Mouse (Mus musculus): ENCODE data around the gene Pkib. TPM values are rescaled to one million over a fixed set of nuclear protein-coding genes. Genes with fewer than 3 reads are reported as not detected.

Gene Pkib
- polyA plus RNA-seq, 1 experiment from 2014 or later: 2.7 TPM

- H3K27me3 ChIP-seq (ENCODE audit: control insufficient read depth, insufficient read depth, low read length): no peaks in the 10 kb centered on the region
- no peaks in the 10 kb centered on the region for H3K9me3 ChIP-seq (replicated peaks; ENCODE audit: control insufficient read depth, low read length)
- WGBS: 73% methylated on average over 4 of the region's 4 CpGs
- H3K9ac ChIP-seq (ENCODE audit: low read length): no peak overlapping the region
- no peak overlapping the region for H3K27ac ChIP-seq (ENCODE audit: low read length)
- no peaks in the 10 kb centered on the region for H3K4me1 ChIP-seq (ENCODE audit: control insufficient read depth, insufficient read depth, low read length)
- ATAC-seq (replicated peaks; ENCODE audit: extremely low read depth, insufficient read depth, low FRiP score): no peak
- no peak overlapping the region for H3K4me2 ChIP-seq (ENCODE audit: low read depth, low read length)
- no peak overlapping the region for H3K4me3 ChIP-seq (ENCODE audit: low read length)
- H3K36me3 ChIP-seq (ENCODE audit: control insufficient read depth, insufficient read depth): no peaks in the 10 kb centered on the region
These were observed 70.5 kb downstream of the Pkib start for GRCm38 (mm10) chr10:57702246-57702645.

GRCm38 (mm10) chr10:57721035-57721434 is 89.3 kb downstream of the Pkib start:
- Histone ChIP-seq H3K27ac (ENCODE audit: low read length) (no peak overlapping the region), H3K27me3 (ENCODE audit: control insufficient read depth, insufficient read depth, low read length) (no peaks in the 10 kb centered on the region), H3K9ac (ENCODE audit: low read length) (no peak overlapping the region), H3K4me1 (ENCODE audit: control insufficient read depth, insufficient read depth, low read length) (no peaks in the 10 kb centered on the region), H3K36me3 (ENCODE audit: control insufficient read depth, insufficient read depth) (no peaks in the 10 kb centered on the region), H3K4me3 (ENCODE audit: low read length) (no peak overlapping the region), H3K9me3 (replicated peaks; ENCODE audit: control insufficient read depth, low read length) (no peaks in the 10 kb centered on the region), H3K4me2 (ENCODE audit: low read depth, low read length) (no peak overlapping the region)
- no peak for ATAC-seq (replicated peaks; ENCODE audit: extremely low read depth, insufficient read depth, low FRiP score)

GRCm38 (mm10) chr10:57722363-57722762 is 90.6 kb downstream of the Pkib start:
- H3K4me1 ChIP-seq (ENCODE audit: control insufficient read depth, insufficient read depth, low read length): 0 out of 2 replicates have a peak, but pooled peaks cover under 1% of the 10 kb centered on the region
- WGBS: 59% methylated on average over 3 of the region's 3 CpGs

GRCm38 (mm10) chr10:57727666-57728065 is 95.9 kb downstream of the Pkib start:
- ATAC-seq (replicated peaks; ENCODE audit: extremely low read depth, insufficient read depth, low FRiP score): 0 out of 2 replicates have a peak, but pooled peaks have one; percentile 65
- Histone ChIP-seq H3K9ac (ENCODE audit: low read length) (no peak overlapping the region), H3K27me3 (ENCODE audit: control insufficient read depth, insufficient read depth, low read length) (no peaks in the 10 kb centered on the region), H3K4me3 (ENCODE audit: low read length) (no peak overlapping the region), H3K27ac (ENCODE audit: low read length) (no peak overlapping the region), H3K4me2 (ENCODE audit: low read depth, low read length) (no peak overlapping the region), H3K36me3 (ENCODE audit: control insufficient read depth, insufficient read depth) (no peaks in the 10 kb centered on the region), H3K9me3 (replicated peaks; ENCODE audit: control insufficient read depth, low read length) (no peaks in the 10 kb centered on the region), H3K4me1 (ENCODE audit: control insufficient read depth, insufficient read depth, low read length) (0 out of 2 replicates have a peak, but pooled peaks cover 3% of the 10 kb centered on the region)
- 47% methylated on average over 8 of the region's 8 CpGs for WGBS

More at GRCm38 (mm10) chr10:57722363-57722762, 90.6 kb downstream of the Pkib start:
- Histone ChIP-seq H3K27ac (ENCODE audit: low read length) (no peak overlapping the region), H3K4me3 (ENCODE audit: low read length) (no peak overlapping the region), H3K27me3 (ENCODE audit: control insufficient read depth, insufficient read depth, low read length) (no peaks in the 10 kb centered on the region), H3K4me2 (ENCODE audit: low read depth, low read length) (no peak overlapping the region), H3K36me3 (ENCODE audit: control insufficient read depth, insufficient read depth) (no peaks in the 10 kb centered on the region), H3K9ac (ENCODE audit: low read length) (no peak overlapping the region), H3K9me3 (replicated peaks; ENCODE audit: control insufficient read depth, low read length) (no peaks in the 10 kb centered on the region)
- no peak for ATAC-seq (replicated peaks; ENCODE audit: extremely low read depth, insufficient read depth, low FRiP score)

GRCm38 (mm10) chr10:57731672-57732071 is 99.9 kb downstream of the Pkib start:
- H3K9me3 ChIP-seq (replicated peaks; ENCODE audit: control insufficient read depth, low read length): no peaks in the 10 kb centered on the region
- no peak overlapping the region for H3K4me2 ChIP-seq (ENCODE audit: low read depth, low read length)
- 78% methylated on average over 3 of the region's 3 CpGs for WGBS
- no peak for ATAC-seq (replicated peaks; ENCODE audit: extremely low read depth, insufficient read depth, low FRiP score)
- H3K4me3 ChIP-seq (ENCODE audit: low read length): no peak overlapping the region
- H3K4me1 ChIP-seq (ENCODE audit: control insufficient read depth, insufficient read depth, low read length): 0 out of 2 replicates have a peak, but pooled peaks cover 3% of the 10 kb centered on the region
- no peak overlapping the region for H3K27ac ChIP-seq (ENCODE audit: low read length)
- no peaks in the 10 kb centered on the region for H3K27me3 ChIP-seq (ENCODE audit: control insufficient read depth, insufficient read depth, low read length)
- no peaks in the 10 kb centered on the region for H3K36me3 ChIP-seq (ENCODE audit: control insufficient read depth, insufficient read depth)
- no peak overlapping the region for H3K9ac ChIP-seq (ENCODE audit: low read length)

GRCm38 (mm10) chr10:57740733-57741132 is 109.0 kb downstream of the Pkib start:
- no peak for ATAC-seq (replicated peaks; ENCODE audit: extremely low read depth, insufficient read depth, low FRiP score)
- H3K27me3 ChIP-seq (ENCODE audit: control insufficient read depth, insufficient read depth, low read length): 0 out of 2 replicates have a peak, but pooled peaks cover 2% of the 10 kb centered on the region
- H3K4me1 ChIP-seq (ENCODE audit: control insufficient read depth, insufficient read depth, low read length): no peaks in the 10 kb centered on the region
- H3K9me3 ChIP-seq (replicated peaks; ENCODE audit: control insufficient read depth, low read length): no peaks in the 10 kb centered on the region
- no peak overlapping the region for H3K4me2 ChIP-seq (ENCODE audit: low read depth, low read length)
- WGBS: 80% methylated on average over 4 of the region's 4 CpGs
- no peak overlapping the region for H3K4me3 ChIP-seq (ENCODE audit: low read length)
- H3K36me3 ChIP-seq (ENCODE audit: control insufficient read depth, insufficient read depth): no peaks in the 10 kb centered on the region
- no peak overlapping the region for H3K9ac ChIP-seq (ENCODE audit: low read length)
- no peak overlapping the region for H3K27ac ChIP-seq (ENCODE audit: low read length)

GRCm38 (mm10) chr10:57741351-57741750 is 109.6 kb downstream of the Pkib start:
- Histone ChIP-seq H3K9ac (ENCODE audit: low read length) (no peak overlapping the region), H3K9me3 (replicated peaks; ENCODE audit: control insufficient read depth, low read length) (no peaks in the 10 kb centered on the region), H3K4me2 (ENCODE audit: low read depth, low read length) (no peak overlapping the region), H3K27me3 (ENCODE audit: control insufficient read depth, insufficient read depth, low read length) (0 out of 2 replicates have a peak, but pooled peaks cover 2% of the 10 kb centered on the region), H3K27ac (ENCODE audit: low read length) (no peak overlapping the region), H3K4me3 (ENCODE audit: low read length) (no peak overlapping the region), H3K36me3 (ENCODE audit: control insufficient read depth, insufficient read depth) (no peaks in the 10 kb centered on the region), H3K4me1 (ENCODE audit: control insufficient read depth, insufficient read depth, low read length) (no peaks in the 10 kb centered on the region)
- ATAC-seq (replicated peaks; ENCODE audit: extremely low read depth, insufficient read depth, low FRiP score): no peak
- whole genome bisulfite sequencing: 48% methylated on average over 2 of the region's 2 CpGs

- Histone ChIP-seq H3K9me3 (replicated peaks; ENCODE audit: control insufficient read depth, low read length) (no peaks in the 10 kb centered on the region), H3K4me2 (ENCODE audit: low read depth, low read length) (no peak overlapping the region), H3K9ac (ENCODE audit: low read length) (no peak overlapping the region), H3K27me3 (ENCODE audit: control insufficient read depth, insufficient read depth, low read length) (0 out of 2 replicates have a peak, but pooled peaks cover 2% of the 10 kb centered on the region), H3K36me3 (ENCODE audit: control insufficient read depth, insufficient read depth) (no peaks in the 10 kb centered on the region), H3K4me1 (ENCODE audit: control insufficient read depth, insufficient read depth, low read length) (no peaks in the 10 kb centered on the region), H3K4me3 (ENCODE audit: low read length) (no peak overlapping the region), H3K27ac (ENCODE audit: low read length) (no peak overlapping the region)
- no peak for ATAC-seq (replicated peaks; ENCODE audit: extremely low read depth, insufficient read depth, low FRiP score)
- WGBS: 68% methylated on average over 7 of the region's 7 CpGs
These were observed 111.3 kb downstream of the Pkib start for GRCm38 (mm10) chr10:57743045-57743444.

GRCm38 (mm10) chr10:57743606-57744016 is 111.8 kb downstream of the Pkib start:
- 0 out of 2 replicates have a peak overlapping the region, but pooled peaks have one; percentile 43 for H3K9ac ChIP-seq (ENCODE audit: low read length)

More at GRCm38 (mm10) chr10:57743606-57744016, 111.8 kb downstream of the Pkib start:
- Histone ChIP-seq H3K27ac (ENCODE audit: low read length) (no peak overlapping the region), H3K9me3 (replicated peaks; ENCODE audit: control insufficient read depth, low read length) (no peaks in the 10 kb centered on the region), H3K4me3 (ENCODE audit: low read length) (peak overlapping the region; percentile 55), H3K4me2 (ENCODE audit: low read depth, low read length) (peak overlapping the region; percentile 71), H3K27me3 (ENCODE audit: control insufficient read depth, insufficient read depth, low read length) (0 out of 2 replicates have a peak, but pooled peaks cover 2% of the 10 kb centered on the region), H3K4me1 (ENCODE audit: control insufficient read depth, insufficient read depth, low read length) (no peaks in the 10 kb centered on the region), H3K36me3 (ENCODE audit: control insufficient read depth, insufficient read depth) (no peaks in the 10 kb centered on the region)
- no peak for ATAC-seq (replicated peaks; ENCODE audit: extremely low read depth, insufficient read depth, low FRiP score)
- WGBS: 4% methylated on average over 6 of the region's 6 CpGs
